ENCODE assay signal across 25 mouse cellular contexts in genomic region chr16:30449017-30449416, GRCm38 (mm10).
"Had no signal": no experiment of that assay in that cellular context is flagged by ENCODE, and none has a peak within 500 bp of the region (broad histone marks: within the 10 kb centered on the region; RNA-seq: fewer than 3 reads in every experiment).

No protein-coding gene starts in this region.

- ATAC-seq: hindbrain, embryonic 16.5 days; inflammation-experienced regulatory T-cells, adult 6 months; intestine, embryonic 15.5 days; intestine, postnatal 0 days had no signal

- H3K4me3 ChIP-seq: heart, adult 2 months; heart, embryonic 12.5 days; hindbrain, embryonic 10.5 days; hindbrain, embryonic 12.5 days; intestine, embryonic 15.5 days; layer of hippocampus, adult 2 months; limb, embryonic 13.5 days; limb, embryonic 15.5 days; liver, embryonic 12.5 days had no signal

- H3K4me2 ChIP-seq: heart, embryonic 12.5 days; hindbrain, embryonic 12.5 days; hindbrain, embryonic 14.5 days; intestine, embryonic 15.5 days; limb, embryonic 13.5 days; limb, embryonic 15.5 days had no signal

- DNase-seq: gastrocnemius, postnatal 14 days; gastrocnemius, postnatal 36 days; heart, adult 2 months; heart, postnatal 10 days; heart, postnatal 4 days; kidney, adult 18-20 months; kidney, adult 9 months; kidney, postnatal 10 days; kidney, postnatal 25 days; kidney, postnatal 4 days; layer of hippocampus, postnatal 36 days; left cerebral cortex, postnatal 4 days had no signal

- H3K9me3 ChIP-seq: heart, embryonic 12.5 days; hindbrain, embryonic 10.5 days; hindbrain, embryonic 12.5 days; intestine, embryonic 15.5 days; limb, embryonic 13.5 days; limb, embryonic 15.5 days; liver, embryonic 12.5 days had no signal

- H3K36me3 ChIP-seq: heart, embryonic 12.5 days; hindbrain, embryonic 10.5 days; hindbrain, embryonic 12.5 days; intestine, embryonic 15.5 days; limb, embryonic 13.5 days; limb, embryonic 15.5 days; liver, embryonic 12.5 days had no signal

- H3K9ac ChIP-seq: heart, embryonic 12.5 days; hindbrain, embryonic 12.5 days; hindbrain, embryonic 14.5 days; intestine, embryonic 15.5 days; limb, embryonic 13.5 days; limb, embryonic 15.5 days; liver, embryonic 12.5 days; liver, embryonic 14.5 days had no signal

- H3K4me1 ChIP-seq: hindbrain, embryonic 10.5 days; hindbrain, embryonic 12.5 days; intestine, embryonic 15.5 days; limb, embryonic 13.5 days; limb, embryonic 15.5 days had no signal

- H3K27me3 ChIP-seq: heart, embryonic 12.5 days; hindbrain, embryonic 12.5 days; intestine, embryonic 15.5 days; limb, embryonic 13.5 days; limb, embryonic 15.5 days had no signal

- H3K27ac ChIP-seq: heart, adult 2 months; hindbrain, embryonic 10.5 days; hindbrain, embryonic 12.5 days; hindbrain, embryonic 14.5 days; intestine, embryonic 15.5 days; layer of hippocampus, adult 2 months; limb, embryonic 13.5 days; limb, embryonic 15.5 days; liver, embryonic 14.5 days had no signal
